Mouse (Mus musculus): Measurements from ENCODE around the gene Prrg4.
"Not testable (repeated sequence)": the region's sequence is repeated elsewhere in the genome, so short reads cannot be mapped to it uniquely, and the experiment has no call there.

GRCm38 (mm10) chr2:104818763-104819162, 30.9 kb downstream of the Prrg4 start:
- TF ChIP-seq CTCF, EP300 (IDR thresholded peaks at IDR 0.05; ENCODE audit: low read depth): not testable (repeated sequence)

Data from heart, postnatal 0 days (tissue).